Mouse (Mus musculus) kidney, adult 2 months (tissue): Measurements from ENCODE around the gene Abcb1b.

ENCODE experiments used
- CTCF ChIP-seq: fragments of 200-500 bp; conservative IDR thresholded peaks from 2 replicates; pipeline ENCODE4 v1.5.1; 2011; ENCODE audit warnings: low read depth, mild to moderate bottlenecking, control low read depth, low read length, moderate library complexity, mixed read lengths; ENCODE audit not compliant: insufficient read depth, insufficient read length
- POLR2A ChIP-seq: fragments of 200-500 bp; IDR thresholded peaks from one replicate; pipeline ENCODE4 v1.6.1; 2011; ENCODE audit warnings: low read depth, low read length, control low read depth

- no peak for TF ChIP-seq CTCF
- TF ChIP-seq POLR2A = no peak
These were observed 96.1 kb downstream of the Abcb1b start for GRCm38 (mm10) chr5:8894104-8894425.
